Mouse (Mus musculus) bone marrow, adult 2 months (tissue): Measurements from ENCODE around the gene Adss. TPM values are rescaled to one million over a fixed set of nuclear protein-coding genes. Genes with fewer than 3 reads are reported as not detected.

Experiments
- H3K27ac ChIP-seq: fragments of 200-500 bp; 2 replicates; pipeline ENCODE4 v1.5.1; 2012; ENCODE audit warnings: low read depth, mild to moderate bottlenecking, control low read depth, inconsistent platforms, low read length; ENCODE audit not compliant: control insufficient read depth, poor library complexity, insufficient read depth
- H3K4me1 ChIP-seq: fragments of 200-500 bp; 2 replicates; pipeline ENCODE4 v1.6.1; 2011; ENCODE audit warnings: low read length; ENCODE audit not compliant: control insufficient read depth, insufficient read depth
- H3K4me3 ChIP-seq: fragments of 200-500 bp; replicated peaks from 2 replicates; pipeline ENCODE3; 2011; ENCODE audit warnings: mild to moderate bottlenecking, low read depth, low read length, control low read depth; ENCODE audit not compliant: control insufficient read depth
- CTCF ChIP-seq: fragments of 200-500 bp; IDR thresholded peaks from 2 replicates; pipeline ENCODE4 v1.5.1; 2011; ENCODE audit warnings: low read length, control low read depth; ENCODE audit not compliant: control insufficient read depth, insufficient read depth
- POLR2A ChIP-seq: fragments of 200-500 bp; IDR thresholded peaks from 2 replicates; pipeline ENCODE4 v1.6.1; 2011; ENCODE audit warnings: low read depth, mild to moderate bottlenecking, control low read depth, low read length, borderline replicate concordance; ENCODE audit not compliant: control insufficient read depth
- WGBS: fragments of 180-500 bp; shearing (Covaris S2); methylation state at CpG from one replicate; pipeline ENCODE4 v1.1.7; 2018; 5-methylcytosine and 5-hydroxymethylcytosine counted together
- polyA plus RNA-seq: library from polyadenylated mRNA; stranded (reverse); fragments of >200 nt; gene quantifications from 2 replicates; pipeline ENCODE4 v1.2.4, GENCODE M21; 2011; ENCODE audit warnings: low replicate concordance; ENCODE audit not compliant: missing spikeins, insufficient read depth, insufficient read length

Gene Adss
- polyA plus RNA-seq, 1 experiment = 39.2 TPM

- 55% methylated on average over 3 of the region's 3 CpGs for WGBS
These were observed 3.5 kb downstream of the Adss start for GRCm38 (mm10) chr1:177792835-177793234.

GRCm38 (mm10) chr1:177777397-177777796 lies 18.9 kb downstream of the Adss start:
- no peak overlapping the region for H3K27ac ChIP-seq
- WGBS = 86% methylated on average over 2 of the region's 2 CpGs
- no peak for TF ChIP-seq POLR2A
- no peak for TF ChIP-seq CTCF
- H3K4me1 ChIP-seq = no peaks in the 10 kb centered on the region; the same call in 1 of the 2 replicates
- H3K4me3 ChIP-seq = no peak overlapping the region

More at GRCm38 (mm10) chr1:177792835-177793234, 3.5 kb downstream of the Adss start:
- TF ChIP-seq POLR2A (no peak), CTCF (no peak)
- H3K4me1 ChIP-seq = peaks cover 1% of the 10 kb centered on the region; the same call in 1 of the 2 replicates
- no peak overlapping the region for H3K27ac ChIP-seq
- no peak overlapping the region for H3K4me3 ChIP-seq

- TF ChIP-seq POLR2A (no peak), CTCF (no peak)
- H3K4me1 ChIP-seq = no peaks in the 10 kb centered on the region; the same call in 1 of the 2 replicates
- no peak overlapping the region for H3K27ac ChIP-seq
- no peak overlapping the region for H3K4me3 ChIP-seq
These were observed 27.4 kb downstream of the Adss start for GRCm38 (mm10) chr1:177768931-177769330.

- no peak for TF ChIP-seq POLR2A
- TF ChIP-seq CTCF = no peak
- Histone ChIP-seq H3K4me3 (no peak overlapping the region), H3K4me1 (no peaks in the 10 kb centered on the region), H3K27ac (no peak overlapping the region)
- 88% methylated on average over 5 of the region's 5 CpGs for WGBS
These were observed 39.1 kb downstream of the Adss start for GRCm38 (mm10) chr1:177757249-177757648.

DNA sequence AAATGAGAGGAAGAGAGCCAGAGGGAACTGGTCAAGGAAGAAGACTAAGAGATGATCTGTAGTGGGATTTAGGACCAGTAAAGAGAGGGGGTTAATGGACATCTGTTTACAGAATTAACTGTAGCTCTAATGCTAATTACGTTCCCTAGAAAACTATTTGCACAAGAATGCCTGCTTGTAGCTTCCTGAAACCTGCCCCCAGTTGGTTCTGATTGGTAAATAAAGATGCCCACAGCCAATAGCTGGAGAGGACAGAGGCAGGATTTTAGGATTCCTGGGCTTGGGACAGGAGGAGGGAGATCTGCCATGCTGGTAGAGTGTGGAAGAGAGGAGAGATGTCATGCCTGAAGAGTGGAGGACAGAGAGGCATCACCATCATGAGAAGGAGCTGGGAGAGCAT lies 42.8 kb downstream of the Adss start:
- no peak overlapping the region for H3K4me3 ChIP-seq
- 68% methylated on average over 1 of the region's 1 CpGs for WGBS
- no peak overlapping the region for H3K27ac ChIP-seq
- TF ChIP-seq POLR2A (no peak), CTCF (no peak)
- H3K4me1 ChIP-seq = no peaks in the 10 kb centered on the region

DNA sequence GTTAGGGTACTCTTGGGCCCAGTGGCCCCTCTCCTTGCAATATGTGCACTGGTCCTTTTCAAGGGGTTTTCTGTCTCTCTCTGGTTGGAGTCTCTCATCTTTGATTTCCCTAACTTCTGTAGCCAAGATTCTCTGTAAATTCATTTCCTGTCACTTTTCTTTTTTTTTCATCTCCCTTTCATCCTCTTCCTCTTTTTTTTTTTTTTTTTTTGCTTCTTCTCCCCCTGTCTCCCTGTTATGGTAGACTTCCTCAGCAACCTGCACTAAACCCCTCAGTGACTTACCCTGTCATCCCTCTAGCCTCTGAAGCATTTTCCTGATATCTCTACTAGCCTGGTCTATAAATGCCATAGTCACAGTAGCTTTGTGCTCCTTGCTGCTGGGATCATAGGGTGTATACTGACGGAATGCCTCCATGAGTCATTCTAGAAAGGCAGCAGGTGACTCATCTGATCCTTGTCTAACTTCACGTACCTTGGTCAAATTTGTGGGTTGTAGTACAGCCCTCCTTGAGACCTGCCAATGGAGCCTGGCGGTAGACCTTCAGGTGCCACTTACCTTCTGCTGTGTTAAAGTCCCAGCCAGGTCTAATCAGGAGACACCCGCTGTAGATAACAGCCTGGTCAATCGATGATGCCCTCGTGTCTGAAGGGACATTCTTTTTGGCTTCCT lies 48.3 kb downstream of the Adss start:
- WGBS = 85% methylated on average over 6 of the region's 6 CpGs
- TF ChIP-seq CTCF (no peak), POLR2A (no peak)
- Histone ChIP-seq H3K4me3 (no peak overlapping the region), H3K27ac (no peak overlapping the region), H3K4me1 (no peaks in the 10 kb centered on the region)

DNA sequence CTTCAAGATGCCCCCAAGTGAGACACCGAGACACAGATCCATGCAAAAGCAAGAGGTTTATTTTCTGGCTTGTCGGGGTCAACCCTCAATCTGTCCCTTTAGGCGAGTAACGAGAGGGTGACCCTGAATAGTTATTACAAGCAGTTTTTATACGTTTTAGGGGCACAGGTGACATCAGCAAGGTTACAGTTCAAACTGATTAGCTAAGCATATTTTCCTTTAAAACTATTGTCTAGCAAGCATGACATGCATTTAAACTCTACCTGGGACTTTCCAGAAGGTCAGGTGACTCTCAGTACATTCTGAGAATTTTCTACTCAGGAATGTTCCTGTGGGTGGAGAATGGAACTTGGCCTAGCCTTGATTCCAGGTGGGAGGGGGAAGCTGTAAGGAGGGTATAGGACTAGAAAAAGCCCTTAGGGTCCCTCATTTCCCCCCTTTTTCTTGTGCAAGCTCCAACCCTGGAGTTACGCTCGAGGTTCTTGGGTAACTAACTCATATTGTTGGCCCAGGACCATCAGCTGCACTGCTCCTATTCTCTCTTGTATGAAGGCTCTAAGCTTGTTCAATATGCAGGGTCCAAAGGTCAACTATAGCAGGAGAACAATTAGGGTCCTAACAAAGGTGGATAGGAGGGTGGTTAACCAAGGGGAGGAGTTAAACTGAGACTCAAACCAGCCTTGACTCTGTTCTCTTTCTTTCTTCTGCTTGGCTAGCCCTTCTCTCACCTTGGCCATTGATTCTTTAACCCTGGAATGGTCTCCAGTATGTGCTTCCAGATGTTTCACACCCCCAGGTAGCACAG lies 51.6 kb downstream of the Adss start:
- no peak for TF ChIP-seq POLR2A
- TF ChIP-seq CTCF = no peak
- no peak overlapping the region for H3K27ac ChIP-seq
- no peaks in the 10 kb centered on the region for H3K4me1 ChIP-seq
- WGBS = 85% methylated on average over 7 of the region's 7 CpGs
- H3K4me3 ChIP-seq = no peak overlapping the region

- TF ChIP-seq CTCF (no peak), POLR2A (no peak)
- no peak overlapping the region for H3K27ac ChIP-seq
These were observed 54.2 kb downstream of the Adss start for GRCm38 (mm10) chr1:177742119-177742518.

More at GRCm38 (mm10) chr1:177742119-177742518, 54.2 kb downstream of the Adss start:
- no peak overlapping the region for H3K4me3 ChIP-seq
- peaks cover 1% of the 10 kb centered on the region; the same call in 1 of the 2 replicates for H3K4me1 ChIP-seq
- 76% methylated on average over 1 of the region's 1 CpGs for WGBS
